In the genomic region with DNA sequence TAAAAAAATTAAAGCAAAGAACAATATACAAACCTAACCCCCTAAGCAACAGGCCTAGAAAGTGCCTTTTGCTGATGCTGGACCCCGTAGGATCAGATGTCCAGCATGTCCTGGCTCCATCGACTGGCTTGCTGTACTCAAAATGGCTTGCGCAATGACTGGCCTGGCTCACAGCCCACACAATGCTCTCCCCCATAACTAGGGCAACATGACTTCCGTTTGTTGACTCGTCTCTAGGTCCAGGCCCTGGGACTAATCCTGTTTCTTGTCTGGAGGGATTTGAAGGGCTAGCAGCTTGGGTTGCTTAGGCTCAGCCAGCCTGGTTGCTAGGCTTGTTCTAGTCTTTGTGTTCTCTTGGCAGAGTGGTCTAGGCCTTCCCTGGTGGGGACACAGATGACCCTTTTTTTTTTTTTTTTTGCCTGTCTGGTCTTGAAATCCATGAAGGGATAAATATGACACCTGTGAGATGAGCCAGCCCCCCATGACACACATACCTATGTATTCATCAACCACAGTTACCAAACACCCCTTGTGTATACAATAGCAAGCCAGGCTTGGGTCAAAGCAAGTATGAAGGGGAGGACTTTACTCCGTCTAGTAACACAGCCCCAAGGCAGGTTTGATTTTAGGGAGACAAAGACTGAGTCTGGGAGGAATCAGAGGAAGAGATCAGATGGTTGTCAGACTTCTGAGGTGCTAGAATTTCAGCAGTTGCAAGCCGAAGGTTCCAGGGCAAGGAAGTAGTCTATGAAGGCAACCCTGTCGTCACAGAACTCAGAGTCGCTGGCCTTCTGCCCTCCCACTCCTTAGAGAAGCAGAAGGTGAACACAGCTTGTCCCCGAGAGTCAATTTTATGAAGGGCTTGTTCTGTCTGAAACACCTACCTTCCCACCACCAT, we compare ENCODE assay signal across 7 mouse cellular contexts.
DNase-seq lines count a peak whose midpoint lies in the region; ATAC-seq lines count a peak whose summit lies in the region.

No protein-coding gene starts in this region.

- DNase-seq in 3T3-L1 (ENCODE audit: low read depth, low spot score): peak; percentile 91
- peak; percentile 89 for DNase-seq in NIH3T3 (ENCODE audit: low read depth)
- DNase-seq in gastrocnemius, adult 18-20 months (ENCODE audit: low spot score): peak; percentile 98
- DNase-seq in kidney, postnatal 14 days: peak; percentile 86
- peak; percentile 86 to 91 for DNase-seq in lung, postnatal 4 days
- DNase-seq in frontal cortex, adult 2 months (ENCODE audit: extremely low spot score in 1 of 2, low spot score in 1 of 2): no peak

- ATAC-seq in monocyte, adult 5-6 weeks (replicated peaks; ENCODE audit: insufficient number of reproducible peaks, low FRiP score, low TSS enrichment, poor library complexity, severe bottlenecking): no peak

Comparison
In these comparisons a context has a peak if more than half of its experiments do, and no peak if none do; other contexts are left out.
1. DNase-seq: peak in 3T3-L1 (single experiment), NIH3T3 (single experiment), gastrocnemius, adult 18-20 months (single experiment), kidney, postnatal 14 days (single experiment) and lung, postnatal 4 days (2 of 2); none in frontal cortex, adult 2 months (0 of 2).